Mouse (Mus musculus): ENCODE measurements around the gene Zfp3.

GRCm38 (mm10) chr11:70752337-70753017 lies 11.5 kb upstream of the Zfp3 start:
- TF ChIP-seq MAX (IDR thresholded peaks at IDR 0.05) (no peak), CTCF (IDR thresholded peaks at IDR 0.05; ENCODE audit: control insufficient read depth, insufficient read depth, insufficient read length) (no peak), USF1 (IDR thresholded peaks at IDR 0.05; ENCODE audit: low read depth) (no peak), MYOD1 (IDR thresholded peaks at IDR 0.05; ENCODE audit: control insufficient read depth, insufficient read length, low read depth) (no peak), MYOG (IDR thresholded peaks at IDR 0.05; ENCODE audit: control insufficient read depth, extremely low read depth, insufficient read length) (no peak), FOSL1 (IDR thresholded peaks at IDR 0.05; ENCODE audit: insufficient read depth, low read length, poor library complexity, severe bottlenecking) (no peak)

Data from C2C12 (cell line).